ENCODE assay signal across 22 mouse cellular contexts in the genomic region with DNA sequence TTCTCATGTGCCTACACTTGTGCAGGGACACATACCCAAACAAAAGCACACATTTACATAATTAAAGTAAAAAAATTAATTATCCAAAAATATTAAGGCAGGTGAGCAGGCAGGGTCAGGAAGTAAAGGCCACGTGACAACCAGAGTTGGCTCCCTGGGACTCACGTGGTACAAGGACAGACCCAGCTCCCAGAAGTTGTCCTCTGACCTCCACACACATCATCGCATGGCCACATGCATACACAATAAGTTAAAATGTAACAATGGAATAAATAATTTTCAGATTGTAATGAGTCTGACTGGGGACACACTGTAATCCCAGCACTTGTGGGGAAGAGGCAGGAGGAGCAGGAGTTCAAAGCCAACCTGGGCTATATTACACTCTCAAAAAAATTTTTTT. TPM values are rescaled to one million over a fixed set of nuclear protein-coding genes. Genes with fewer than 3 reads are reported as not detected.
DNase-seq lines count a peak whose midpoint lies in the region; ATAC-seq and TF ChIP-seq lines count a peak whose summit lies in the region.
"Had no signal": no experiment of that assay in that cellular context is flagged by ENCODE, and none has a peak within 500 bp of the region (broad histone marks: within the 10 kb centered on the region; RNA-seq: fewer than 3 reads in every experiment).

No protein-coding gene starts in this region.

- DNase-seq in kidney, adult 2 months = peak; percentile 76
- DNase-seq in kidney, postnatal 10 days = no peak
- peak; percentile 30 to 38 for DNase-seq in kidney, postnatal 36 days
- peak; percentile 55 for DNase-seq in liver, adult 2 months (ENCODE audit: extremely low read depth, low read depth, low spot score)
- DNase-seq in liver, postnatal 0 days = no peak
- DNase-seq: adrenal gland, adult 2 months; adrenal gland, postnatal 10 days; adrenal gland, postnatal 25 days; cerebellum, adult 11 months; cerebellum, adult 18-20 months; cerebellum, adult 8-10 months; cerebellum, adult 9-11 months; cerebellum, postnatal 14 days; cerebellum, postnatal 36 days; embryo, embryonic 11 days had no signal

- WGBS in kidney, adult 2 months = 42% methylated on average over 3 of the region's 3 CpGs
- 87% methylated on average over 3 of the region's 3 CpGs for WGBS in kidney, embryonic 15.5 days
- 67% methylated on average over 3 of the region's 3 CpGs for WGBS in liver, adult 2 months
- WGBS in liver, postnatal 0 days (ENCODE audit: insufficient replicate concordance) = 76% methylated on average over 3 of the region's 3 CpGs

- no peaks in the 10 kb centered on the region; the same call in 1 of the 2 replicates for H3K4me1 ChIP-seq in kidney, adult 2 months (ENCODE audit: control insufficient read depth, insufficient read depth, low read length)
- no peaks in the 10 kb centered on the region for H3K4me1 ChIP-seq in kidney, embryonic 15.5 days
- H3K4me1 ChIP-seq in liver, adult 2 months (ENCODE audit: control insufficient read depth, insufficient read depth, low read length) = no peaks in the 10 kb centered on the region
- no peaks in the 10 kb centered on the region for H3K4me1 ChIP-seq in liver, postnatal 0 days (ENCODE audit: insufficient read depth)
- H3K4me1 ChIP-seq: embryonic facial prominence, embryonic 13.5 days; embryonic facial prominence, embryonic 15.5 days; forebrain, embryonic 10.5 days; forebrain, embryonic 12.5 days had no signal

- TF ChIP-seq CTCF in kidney, adult 2 months (conservative IDR thresholded peaks at IDR 0.05; ENCODE audit: insufficient read depth, insufficient read length, low read depth, low read length) = no peak
- no peak for TF ChIP-seq CTCF in liver, adult 2 months (IDR thresholded peaks at IDR 0.05; ENCODE audit: low read depth, low read length)
- no peak for TF ChIP-seq CTCF in liver, postnatal 0 days (IDR thresholded peaks at IDR 0.05; ENCODE audit: low read depth)

- no peaks in the 10 kb centered on the region for H3K27me3 ChIP-seq in kidney, adult 2 months (replicated peaks; ENCODE audit: control insufficient read depth, insufficient read depth, low read length)
- H3K27me3 ChIP-seq in kidney, embryonic 15.5 days = no peaks in the 10 kb centered on the region
- H3K27me3 ChIP-seq in liver, adult 2 months (ENCODE audit: control insufficient read depth, insufficient read depth, low read length) = no peaks in the 10 kb centered on the region
- no peaks in the 10 kb centered on the region for H3K27me3 ChIP-seq in liver, postnatal 0 days (ENCODE audit: insufficient read depth, low read length)
- H3K27me3 ChIP-seq: embryonic facial prominence, embryonic 13.5 days; embryonic facial prominence, embryonic 15.5 days; forebrain, embryonic 12.5 days had no signal

- H3K27ac ChIP-seq in kidney, adult 2 months (ENCODE audit: insufficient read depth, low read depth, low read length) = no peak overlapping the region
- no peak overlapping the region for H3K27ac ChIP-seq in kidney, embryonic 15.5 days
- H3K27ac ChIP-seq in liver, adult 2 months (replicated peaks; ENCODE audit: insufficient read depth, low read depth, low read length) = no peak overlapping the region
- no peak overlapping the region for H3K27ac ChIP-seq in liver, postnatal 0 days (ENCODE audit: low read depth)
- H3K27ac ChIP-seq: embryonic facial prominence, embryonic 13.5 days; embryonic facial prominence, embryonic 15.5 days; forebrain, embryonic 10.5 days; forebrain, embryonic 12.5 days had no signal

- no peak for ATAC-seq in kidney, embryonic 15.5 days (replicated peaks; ENCODE audit: low FRiP score)
- ATAC-seq in liver, postnatal 0 days = no peak
- ATAC-seq: forebrain, embryonic 14.5 days had no signal

- no peak overlapping the region for H3K9ac ChIP-seq in kidney, embryonic 15.5 days
- H3K9ac ChIP-seq in liver, adult 2 months (ENCODE audit: low read depth, low read length) = no peak overlapping the region
- H3K9ac ChIP-seq in liver, postnatal 0 days (replicated peaks) = no peak overlapping the region
- H3K9ac ChIP-seq: embryonic facial prominence, embryonic 13.5 days; embryonic facial prominence, embryonic 15.5 days; forebrain, embryonic 12.5 days had no signal

- TF ChIP-seq EP300 in liver, postnatal 0 days (IDR thresholded peaks at IDR 0.05; ENCODE audit: low read depth) = no peak

- no peaks in the 10 kb centered on the region for H3K79me2 ChIP-seq in liver, adult 2 months (ENCODE audit: control insufficient read depth, insufficient read depth, low read length)

- H3K4me3 ChIP-seq in kidney, adult 2 months (ENCODE audit: insufficient read depth, low read depth, low read length) = no peak overlapping the region
- no peak overlapping the region for H3K4me3 ChIP-seq in kidney, embryonic 15.5 days (replicated peaks)
- no peak overlapping the region for H3K4me3 ChIP-seq in liver, adult 2 months (ENCODE audit: insufficient read depth, low read depth, low read length)
- H3K4me3 ChIP-seq in liver, postnatal 0 days (ENCODE audit: low read depth, low read length) = no peak overlapping the region
- H3K4me3 ChIP-seq: embryonic facial prominence, embryonic 13.5 days; embryonic facial prominence, embryonic 15.5 days; erythroblast, embryonic 14.5 days; forebrain, embryonic 10.5 days; forebrain, embryonic 12.5 days had no signal

- H3K4me2 ChIP-seq in kidney, embryonic 15.5 days = no peak overlapping the region
- H3K4me2 ChIP-seq in liver, postnatal 0 days (ENCODE audit: low read depth, low read length) = no peak overlapping the region
- H3K4me2 ChIP-seq: embryonic facial prominence, embryonic 13.5 days; embryonic facial prominence, embryonic 15.5 days; forebrain, embryonic 12.5 days had no signal

- H3K9me3 ChIP-seq in kidney, embryonic 15.5 days (replicated peaks) = no peaks in the 10 kb centered on the region
- no peaks in the 10 kb centered on the region for H3K9me3 ChIP-seq in liver, postnatal 0 days (ENCODE audit: low read length)
- H3K9me3 ChIP-seq: embryonic facial prominence, embryonic 13.5 days; embryonic facial prominence, embryonic 15.5 days; forebrain, embryonic 10.5 days; forebrain, embryonic 12.5 days had no signal

- no peak for TF ChIP-seq POLR2A in kidney, adult 2 months (IDR thresholded peaks at IDR 0.05; ENCODE audit: low read depth, low read length)
- TF ChIP-seq POLR2A in liver, adult 2 months (IDR thresholded peaks at IDR 0.05; ENCODE audit: extremely low read depth, insufficient read depth, low read length) = no peak

- no peaks in the 10 kb centered on the region for H3K36me3 ChIP-seq in kidney, adult 2 months (ENCODE audit: control insufficient read depth, insufficient read depth, low read length)
- H3K36me3 ChIP-seq in kidney, embryonic 15.5 days = no peaks in the 10 kb centered on the region
- no peaks in the 10 kb centered on the region for H3K36me3 ChIP-seq in liver, adult 2 months (ENCODE audit: control insufficient read depth, insufficient read depth, low read length)
- no peaks in the 10 kb centered on the region for H3K36me3 ChIP-seq in liver, postnatal 0 days (replicated peaks; ENCODE audit: insufficient read depth, low read length)
- H3K36me3 ChIP-seq: embryonic facial prominence, embryonic 13.5 days; embryonic facial prominence, embryonic 15.5 days; forebrain, embryonic 10.5 days; forebrain, embryonic 12.5 days had no signal

RNA-seq across cellular contexts. Expression of a gene that starts 10.1 kb away (rescaled TPM):
- 6.6 and 7.4 TPM in 2 replicates for polyA plus RNA-seq in kidney, adult 2 months (2012; rRNA removed)
- polyA plus RNA-seq in kidney, embryonic 15.5 days (2015; fragmentation: Nextera tagmentation; extraction: Ambion mirVana) = 13.7 and 15.0 TPM in 2 replicates
- total RNA-seq in liver, adult 2 months (2014; rRNA removed) = 5.0 and 5.5 TPM in 2 replicates
- polyA plus RNA-seq in liver, adult 2 months (2012; rRNA removed) = 1.7 and 2.9 TPM in 2 replicates
- polyA plus RNA-seq in liver, postnatal 0 days (2015; fragmentation: Nextera tagmentation; extraction: Ambion mirVana) = 3.2 and 4.1 TPM in 2 replicates

Comparison
In these comparisons a context has a peak if more than half of its experiments do, and no peak if none do; other contexts are left out.
1. DNase-seq: peak in kidney, adult 2 months (single experiment), kidney, postnatal 36 days (2 of 2) and liver, adult 2 months (single experiment); none in kidney, postnatal 10 days (single experiment) and liver, postnatal 0 days (single experiment).